Mouse (Mus musculus): ENCODE data around the gene Prmt9. TPM values are rescaled to one million over a fixed set of nuclear protein-coding genes. Genes with fewer than 3 reads are reported as not detected.
A peak's percentile ranks its signal among the peaks of the same experiment; 100 is the strongest.

Gene Prmt9
- polyA plus RNA-seq, 1 experiment from 2014 or later = 25.6 TPM

DNA sequence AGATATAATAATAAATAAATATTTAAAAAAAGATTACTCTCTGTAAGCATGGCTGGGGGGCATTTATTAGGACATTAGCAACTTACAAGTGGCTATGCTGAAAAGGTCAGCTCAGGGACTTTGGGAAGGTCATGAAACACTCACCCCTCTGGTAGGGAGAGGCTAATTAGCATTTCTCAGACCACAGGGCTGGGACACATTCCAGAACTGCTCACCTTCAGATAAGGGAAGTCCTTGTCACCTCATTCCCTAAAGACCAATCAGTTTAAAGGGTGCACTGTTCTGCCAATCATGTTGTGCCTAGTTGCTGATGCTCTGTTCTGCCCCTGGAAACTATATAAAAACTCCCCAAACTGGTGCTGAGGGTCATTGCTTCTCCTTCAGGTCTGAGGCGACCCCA, 10.9 kb upstream of the Prmt9 start:
- no peaks in the 10 kb centered on the region for H3K36me3 ChIP-seq
- 90% methylated on average over 1 of the region's 1 CpGs for WGBS
- H3K9ac ChIP-seq = no peak overlapping the region
- no peak overlapping the region for H3K27ac ChIP-seq
- ATAC-seq (ENCODE audit: low FRiP score) = no peak
- no peak overlapping the region for H3K4me2 ChIP-seq
- no peak overlapping the region for H3K4me3 ChIP-seq
- no peaks in the 10 kb centered on the region for H3K27me3 ChIP-seq
- no peaks in the 10 kb centered on the region for H3K9me3 ChIP-seq
- H3K4me1 ChIP-seq (replicated peaks) = no peaks in the 10 kb centered on the region

DNA sequence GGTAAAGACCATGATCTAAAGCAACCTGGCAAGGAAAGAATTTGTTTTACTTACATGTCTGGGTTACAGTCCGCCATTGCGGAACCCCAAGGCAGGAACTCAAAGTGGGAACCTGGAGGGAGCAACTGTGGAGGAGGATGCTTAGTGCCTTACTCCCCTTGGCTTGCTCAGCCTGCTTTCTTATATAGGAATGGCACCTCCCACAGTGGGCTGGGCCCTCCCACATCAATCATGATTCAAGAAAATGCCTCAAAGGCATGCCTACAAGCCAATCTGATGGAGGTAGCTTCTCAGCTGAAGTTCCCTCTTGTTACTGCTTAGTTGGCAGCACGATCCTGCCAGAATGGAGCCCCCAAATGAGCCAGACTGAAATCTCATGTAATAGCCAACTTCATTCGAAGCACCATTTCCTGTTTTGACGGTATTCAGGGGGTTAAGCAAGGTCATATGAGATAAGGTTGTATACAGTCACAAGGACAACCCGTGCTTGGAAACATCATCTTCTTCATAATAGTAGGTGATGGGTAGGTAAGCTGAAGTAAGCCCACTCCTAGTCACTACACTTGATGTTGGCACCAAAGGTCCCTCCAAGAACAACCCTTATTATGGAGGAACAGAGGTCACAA, 5.9 kb upstream of the Prmt9 start:
- no peak overlapping the region for H3K4me2 ChIP-seq
- H3K27me3 ChIP-seq = no peaks in the 10 kb centered on the region
- 93% methylated on average over 6 of the region's 6 CpGs for WGBS
- no peak overlapping the region for H3K4me3 ChIP-seq
- ATAC-seq (ENCODE audit: low FRiP score) = no peak
- H3K36me3 ChIP-seq = no peaks in the 10 kb centered on the region
- no peak overlapping the region for H3K9ac ChIP-seq
- H3K27ac ChIP-seq = no peak overlapping the region
- no peaks in the 10 kb centered on the region for H3K4me1 ChIP-seq (replicated peaks)
- no peaks in the 10 kb centered on the region for H3K9me3 ChIP-seq

DNA sequence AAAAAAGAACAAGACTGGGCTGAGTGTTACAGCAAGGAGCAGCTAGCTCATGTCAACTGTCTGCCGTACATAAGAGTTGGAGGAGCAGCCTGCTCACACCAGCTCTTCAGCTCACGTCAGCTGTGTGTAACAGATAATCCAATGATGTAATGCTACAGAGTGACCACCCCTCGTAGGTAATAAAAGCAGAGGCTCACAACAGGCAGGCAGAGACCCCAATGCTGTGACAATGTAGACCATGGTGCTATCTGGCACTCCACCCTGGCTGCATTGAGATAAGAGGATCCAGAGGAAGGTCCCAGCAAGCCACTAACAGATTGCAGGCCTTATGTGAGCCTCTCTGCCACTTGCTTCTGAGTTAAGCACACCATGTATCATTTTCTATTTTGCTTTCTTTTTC, 4.8 kb upstream of the Prmt9 start:
- Histone ChIP-seq H3K4me2 (no peak overlapping the region), H3K9ac (no peak overlapping the region), H3K4me1 (replicated peaks) (0 out of 2 replicates have a peak, but pooled peaks cover 2% of the 10 kb centered on the region), H3K27me3 (no peaks in the 10 kb centered on the region), H3K9me3 (no peaks in the 10 kb centered on the region), H3K27ac (no peak overlapping the region), H3K4me3 (no peak overlapping the region), H3K36me3 (no peaks in the 10 kb centered on the region)
- 79% methylated on average over 3 of the region's 3 CpGs for WGBS
- ATAC-seq (ENCODE audit: low FRiP score) = no peak

DNA sequence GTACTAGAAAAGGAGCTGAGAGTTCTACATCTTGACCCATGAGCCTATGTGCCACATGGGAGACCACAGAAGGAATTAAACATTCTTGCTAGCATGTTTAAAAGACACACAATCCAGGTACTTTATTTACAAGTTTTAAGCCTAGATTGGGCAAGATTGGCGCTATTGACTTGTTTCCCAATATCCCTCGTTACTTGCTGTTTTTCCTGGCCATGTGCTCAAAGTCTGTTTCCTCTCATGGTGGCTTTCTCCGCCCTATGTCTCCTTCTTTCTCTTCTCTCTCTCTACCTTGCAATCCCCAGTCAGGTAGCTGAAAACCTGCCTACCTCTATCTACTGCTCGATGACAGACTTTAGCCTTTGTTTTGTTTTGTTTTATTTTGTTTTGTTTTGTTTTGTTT, 3.6 kb upstream of the Prmt9 start:
- H3K4me1 ChIP-seq (replicated peaks) = peaks cover 11% of the 10 kb centered on the region
- H3K27me3 ChIP-seq = no peaks in the 10 kb centered on the region
- no peak overlapping the region for H3K9ac ChIP-seq
- H3K4me2 ChIP-seq = no peak overlapping the region
- H3K36me3 ChIP-seq = no peaks in the 10 kb centered on the region
- 90% methylated on average over 4 of the region's 4 CpGs for WGBS
- H3K4me3 ChIP-seq = no peak overlapping the region
- H3K27ac ChIP-seq = no peak overlapping the region
- H3K9me3 ChIP-seq = no peaks in the 10 kb centered on the region
- no peak for ATAC-seq (ENCODE audit: low FRiP score)

DNA sequence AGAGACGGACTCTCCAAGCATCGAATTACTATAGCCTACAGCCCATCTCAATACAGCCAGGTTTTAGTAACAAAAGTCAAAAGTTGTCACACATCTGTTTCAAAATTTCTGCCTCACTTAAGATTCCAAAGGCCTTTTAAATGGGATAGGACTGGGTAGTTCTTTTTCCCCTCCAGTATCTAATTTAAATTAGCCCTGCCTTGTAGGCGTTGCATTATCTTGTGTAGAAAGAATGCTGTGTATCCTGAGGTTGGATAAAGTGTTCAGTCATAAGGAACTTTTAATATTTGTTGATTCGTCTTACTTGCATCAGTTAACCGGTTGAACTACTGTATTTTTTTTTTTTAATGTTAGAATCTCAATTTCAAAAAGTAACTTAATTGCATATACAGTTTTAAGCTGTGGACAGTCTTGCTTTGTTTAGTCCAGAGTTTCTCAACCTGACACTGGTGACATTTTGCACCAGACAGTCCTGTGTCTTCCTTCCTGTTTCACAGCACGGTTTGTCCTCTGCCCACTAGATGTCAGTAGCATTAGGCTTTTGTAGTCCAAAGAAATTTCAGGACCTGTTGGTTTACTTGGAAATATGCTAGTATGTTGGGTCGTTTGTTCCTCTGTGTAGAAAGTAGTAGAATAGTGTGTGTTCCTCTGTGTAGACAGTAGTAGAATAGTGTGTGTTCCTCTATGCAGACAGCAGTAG, 834 bp downstream of the Prmt9 start:
- peaks cover 32% of the 10 kb centered on the region for H3K4me1 ChIP-seq (replicated peaks)
- ATAC-seq (ENCODE audit: low FRiP score) = 0 out of 2 replicates have a peak, but pooled peaks have one; percentile 8
- H3K9ac ChIP-seq = peak overlapping the region; percentile 90
- 30% methylated on average over 7 of the region's 7 CpGs for WGBS
- peaks cover 40% of the 10 kb centered on the region for H3K36me3 ChIP-seq
- H3K27me3 ChIP-seq = no peaks in the 10 kb centered on the region
- no peaks in the 10 kb centered on the region for H3K9me3 ChIP-seq
- H3K27ac ChIP-seq = peak overlapping the region; percentile 92; the same call in 1 of the 2 replicates
- peak overlapping the region; percentile 73 for H3K4me3 ChIP-seq
- peak overlapping the region; percentile 72 for H3K4me2 ChIP-seq

DNA sequence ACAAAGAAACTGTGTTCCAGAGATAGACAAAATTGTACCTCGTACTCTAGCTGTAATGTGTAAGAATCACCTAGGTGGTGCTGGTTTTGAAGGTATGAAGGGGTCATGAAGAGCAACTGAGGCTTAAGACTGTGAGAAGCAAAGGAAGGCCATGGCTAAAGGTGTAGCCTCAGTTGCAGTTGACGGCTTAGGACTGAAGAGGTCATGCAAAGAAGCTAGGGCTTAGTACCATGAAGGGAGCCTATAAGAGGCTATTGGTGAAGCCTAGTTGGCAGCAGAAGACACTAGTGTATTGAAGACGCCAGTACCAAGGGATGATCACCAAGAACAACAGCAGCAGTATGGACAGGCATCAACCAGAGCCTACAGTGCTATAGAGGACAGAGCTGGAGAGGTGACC, 3.3 kb downstream of the Prmt9 start:
- Histone ChIP-seq H3K4me1 (replicated peaks) (peaks cover 32% of the 10 kb centered on the region), H3K27me3 (no peaks in the 10 kb centered on the region), H3K4me3 (no peak overlapping the region), H3K4me2 (no peak overlapping the region), H3K36me3 (peaks cover 63% of the 10 kb centered on the region), H3K27ac (no peak overlapping the region), H3K9me3 (no peaks in the 10 kb centered on the region), H3K9ac (no peak overlapping the region)
- no peak for ATAC-seq (ENCODE audit: low FRiP score)
- 99% methylated on average over 3 of the region's 3 CpGs for WGBS

DNA sequence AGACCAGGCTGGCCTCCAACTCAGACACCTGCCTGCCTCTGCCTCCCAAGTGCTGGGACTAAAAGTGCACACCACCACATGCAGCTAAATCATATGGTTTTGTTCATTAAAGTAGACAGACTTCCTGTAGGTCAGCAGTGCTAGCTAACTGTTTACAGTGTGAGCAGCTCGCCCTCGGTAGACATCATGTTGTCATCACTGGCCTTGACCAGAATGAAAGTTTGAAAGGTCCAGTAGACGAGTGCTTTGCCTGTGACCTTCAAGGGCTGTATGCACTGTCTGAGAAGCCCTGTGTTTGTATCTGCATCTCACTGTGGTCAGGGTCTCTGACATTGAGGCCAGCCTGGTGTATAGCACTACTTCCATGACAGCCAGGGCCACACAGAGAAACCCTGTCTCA, 12.2 kb downstream of the Prmt9 start:
- Histone ChIP-seq H3K36me3 (peaks cover 80% of the 10 kb centered on the region), H3K9ac (no peak overlapping the region), H3K9me3 (no peaks in the 10 kb centered on the region), H3K4me3 (no peak overlapping the region), H3K27me3 (no peaks in the 10 kb centered on the region), H3K27ac (no peak overlapping the region), H3K4me2 (no peak overlapping the region), H3K4me1 (replicated peaks) (no peaks in the 10 kb centered on the region)
- ATAC-seq (ENCODE audit: low FRiP score) = no peak
- WGBS = 90% methylated on average over 3 of the region's 3 CpGs

DNA sequence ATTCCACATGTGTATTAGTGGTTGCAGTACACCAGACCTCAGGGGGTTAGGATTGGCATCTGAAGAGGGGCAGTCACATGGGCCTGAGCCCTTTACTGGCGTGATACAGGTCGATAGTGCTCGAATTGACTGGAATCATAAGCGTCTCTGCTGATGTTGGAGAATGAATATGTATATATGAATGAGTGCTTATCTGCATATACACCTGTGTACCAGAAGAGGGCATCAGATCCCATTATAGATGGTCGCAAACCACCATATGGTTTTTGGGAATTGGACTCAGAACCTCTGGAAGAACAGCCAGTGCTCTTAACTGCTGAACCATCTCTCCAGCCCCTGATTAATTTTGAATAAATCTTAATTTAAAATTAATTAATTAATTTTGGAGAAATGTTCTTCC, 25.0 kb downstream of the Prmt9 start:
- Histone ChIP-seq H3K4me2 (no peak overlapping the region), H3K4me3 (no peak overlapping the region), H3K36me3 (peaks cover 51% of the 10 kb centered on the region), H3K27ac (no peak overlapping the region), H3K27me3 (no peaks in the 10 kb centered on the region), H3K4me1 (replicated peaks) (no peaks in the 10 kb centered on the region), H3K9me3 (no peaks in the 10 kb centered on the region), H3K9ac (no peak overlapping the region)
- ATAC-seq (ENCODE audit: low FRiP score) = no peak
- WGBS = 93% methylated on average over 5 of the region's 5 CpGs

DNA sequence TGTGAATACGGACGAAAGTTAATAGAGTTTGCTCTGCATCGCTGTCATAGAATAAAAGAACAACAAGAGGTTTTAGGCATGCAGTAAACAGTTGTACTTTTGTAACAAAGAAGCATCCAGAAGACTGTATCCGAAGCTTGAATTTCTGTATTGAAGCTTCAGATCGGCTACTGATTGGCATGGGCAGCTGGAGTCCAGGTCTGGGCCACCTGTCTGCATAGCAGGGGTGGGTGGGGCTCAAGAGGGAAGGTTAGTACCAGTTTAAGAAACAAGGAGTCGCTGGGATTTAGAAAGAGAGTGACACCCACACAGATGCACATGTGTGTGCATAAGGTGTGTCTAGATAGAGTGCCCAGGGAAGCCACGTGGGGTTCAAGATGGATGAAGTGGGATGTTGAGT, 28.5 kb downstream of the Prmt9 start:
- H3K4me1 ChIP-seq (replicated peaks) = no peaks in the 10 kb centered on the region
- H3K4me3 ChIP-seq = no peak overlapping the region
- no peak for ATAC-seq (ENCODE audit: low FRiP score)
- no peaks in the 10 kb centered on the region for H3K9me3 ChIP-seq
- no peak overlapping the region for H3K4me2 ChIP-seq
- peaks cover 64% of the 10 kb centered on the region for H3K36me3 ChIP-seq
- no peak overlapping the region for H3K9ac ChIP-seq
- WGBS = 92% methylated on average over 7 of the region's 7 CpGs
- no peak overlapping the region for H3K27ac ChIP-seq
- H3K27me3 ChIP-seq = no peaks in the 10 kb centered on the region

DNA sequence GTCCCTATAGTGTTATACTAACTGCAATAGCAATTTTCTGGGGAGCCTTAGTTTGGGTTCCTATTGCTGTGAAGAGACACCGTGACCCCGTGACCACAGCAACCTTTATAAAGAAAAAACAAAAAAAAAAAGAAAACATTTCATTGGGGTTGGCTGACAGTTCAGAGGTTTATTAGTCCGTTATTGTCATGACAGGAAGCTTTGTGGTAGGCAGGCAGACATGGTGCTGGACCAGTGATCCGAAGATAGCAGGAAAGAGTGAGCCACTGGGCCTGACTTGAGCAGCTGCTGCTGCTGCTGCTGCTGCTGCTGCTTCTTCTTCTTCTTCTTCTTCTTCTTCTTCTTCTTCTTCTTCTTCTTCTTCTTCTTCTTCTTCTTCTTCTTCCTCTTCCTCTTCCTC, 35.0 kb downstream of the Prmt9 start:
- no peak for ATAC-seq (ENCODE audit: low FRiP score)
- Histone ChIP-seq H3K27me3 (no peaks in the 10 kb centered on the region), H3K9ac (no peak overlapping the region), H3K4me1 (replicated peaks) (no peaks in the 10 kb centered on the region), H3K4me2 (no peak overlapping the region), H3K4me3 (no peak overlapping the region), H3K36me3 (peaks cover 36% of the 10 kb centered on the region), H3K9me3 (no peaks in the 10 kb centered on the region), H3K27ac (no peak overlapping the region)
- WGBS = 83% methylated on average over 4 of the region's 4 CpGs

DNA sequence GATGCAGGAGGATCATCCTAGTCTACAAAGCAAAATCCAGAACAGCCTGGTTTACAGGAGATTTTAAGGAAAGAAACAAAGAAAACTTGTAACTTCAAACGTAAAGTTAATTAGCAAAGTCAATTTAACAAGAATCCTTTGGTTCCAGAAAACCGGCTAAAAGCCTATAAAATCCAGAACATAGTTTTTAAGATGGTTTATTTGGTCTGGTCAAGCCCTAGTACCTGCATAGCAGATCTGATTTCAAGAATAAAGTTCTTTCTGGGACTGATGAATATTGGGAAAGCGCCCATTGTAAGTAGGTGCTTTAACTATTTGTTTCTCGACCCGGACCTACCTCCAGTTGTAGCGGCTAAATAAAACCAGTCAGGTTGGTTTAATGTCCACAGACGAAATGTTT, 60.4 kb downstream of the Prmt9 start:
- no peak overlapping the region for H3K27ac ChIP-seq
- peak overlapping the region; percentile 67 for H3K4me2 ChIP-seq
- peaks cover 19% of the 10 kb centered on the region for H3K4me1 ChIP-seq (replicated peaks)
- H3K9me3 ChIP-seq = no peaks in the 10 kb centered on the region
- H3K36me3 ChIP-seq = peaks cover 11% of the 10 kb centered on the region
- 0 out of 2 replicates have a peak, but pooled peaks cover 8% of the 10 kb centered on the region for H3K27me3 ChIP-seq
- H3K4me3 ChIP-seq = peak overlapping the region; percentile 84
- no peak for ATAC-seq (ENCODE audit: low FRiP score)
- WGBS = 8% methylated on average over 7 of the region's 7 CpGs
- peak overlapping the region; percentile 82 for H3K9ac ChIP-seq

DNA sequence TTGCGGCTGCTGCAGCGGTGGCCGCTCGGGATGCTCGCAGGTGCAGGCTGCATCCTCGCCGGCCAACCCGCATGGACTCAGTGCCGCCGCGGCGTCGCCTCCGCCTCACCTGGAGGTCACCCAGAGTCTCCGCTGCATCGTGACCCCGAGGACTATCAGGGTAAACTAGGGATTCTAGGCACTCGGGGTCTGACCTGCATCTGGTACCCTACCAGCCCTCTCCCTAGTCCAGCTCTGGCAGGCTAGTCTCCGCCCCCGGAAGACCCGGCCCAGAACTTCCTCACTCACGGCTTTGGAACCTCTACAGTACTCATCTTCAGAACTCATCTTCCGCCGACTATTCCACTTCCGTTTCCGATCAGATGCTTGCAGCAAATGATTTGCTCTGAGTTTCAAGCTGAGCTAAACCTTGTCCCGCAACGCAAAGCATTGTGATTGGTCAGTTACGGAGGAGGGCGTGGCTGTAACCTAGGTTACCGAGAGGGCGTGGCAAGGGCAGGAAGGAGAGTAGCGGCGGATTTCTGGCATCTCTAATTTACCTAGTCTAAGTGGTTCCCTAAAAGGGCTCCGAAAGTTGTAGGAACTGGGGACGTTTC, 61.3 kb downstream of the Prmt9 start, which contains the start of gene Tmem184c:
Gene Tmem184c, minus strand, starts transcription at position 325 of the 596 bp plus-strand sequence.
- ATAC-seq (ENCODE audit: low FRiP score) = peak; percentile 98
- Histone ChIP-seq H3K4me1 (replicated peaks) (peaks cover 19% of the 10 kb centered on the region), H3K36me3 (peaks cover 4% of the 10 kb centered on the region; the same call in 1 of the 2 replicates), H3K9ac (peak within 1 kb of the TSS; percentile 82), H3K27ac (peak within 1 kb of the TSS; percentile 84), H3K4me2 (peak within 1 kb of the TSS; percentile 67), H3K27me3 (0 out of 2 replicates have a peak, but pooled peaks cover 8% of the 10 kb centered on the region), H3K4me3 (peak within 1 kb of the TSS; percentile 84), H3K9me3 (no peaks in the 10 kb centered on the region)
- under 1% methylated on average over 36 of the region's 36 CpGs for WGBS

All from hindbrain, embryonic 13.5 days (tissue).